Mouse (Mus musculus): ENCODE data around the gene Gm44805.
"Not testable (repeated sequence)": the region's sequence is repeated elsewhere in the genome, so short reads cannot be mapped to it uniquely, and the experiment has no call there.

The Gm44805 gene

DNA sequence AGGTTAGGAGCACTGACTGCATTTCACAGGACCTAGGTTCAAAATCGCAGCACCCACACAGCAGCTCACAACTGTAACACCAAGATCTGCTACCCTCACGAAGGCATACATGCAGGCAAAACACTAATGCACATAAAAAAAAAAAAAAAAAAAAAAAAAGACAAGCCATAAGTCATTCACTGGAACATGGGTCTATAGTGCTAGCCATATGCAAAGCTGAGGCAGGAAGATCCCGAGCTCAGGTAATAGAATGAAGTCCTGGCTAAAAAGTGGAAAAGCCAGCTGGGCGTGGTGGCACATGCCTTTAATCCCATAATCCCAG, 18.6 kb upstream of the Gm44805 start:
- DNase-seq (ENCODE audit: low spot score in 2 of 2): no peak

GRCm38 (mm10) chr7:19698907-19699826, 17.9 kb upstream of the Gm44805 start, which contains the start of gene Apoe:
TSS of gene Apoe (minus strand) at chr7:19699188.
- DNase-seq (ENCODE audit: low spot score in 2 of 2): peak; percentile 85 to 88

DNA sequence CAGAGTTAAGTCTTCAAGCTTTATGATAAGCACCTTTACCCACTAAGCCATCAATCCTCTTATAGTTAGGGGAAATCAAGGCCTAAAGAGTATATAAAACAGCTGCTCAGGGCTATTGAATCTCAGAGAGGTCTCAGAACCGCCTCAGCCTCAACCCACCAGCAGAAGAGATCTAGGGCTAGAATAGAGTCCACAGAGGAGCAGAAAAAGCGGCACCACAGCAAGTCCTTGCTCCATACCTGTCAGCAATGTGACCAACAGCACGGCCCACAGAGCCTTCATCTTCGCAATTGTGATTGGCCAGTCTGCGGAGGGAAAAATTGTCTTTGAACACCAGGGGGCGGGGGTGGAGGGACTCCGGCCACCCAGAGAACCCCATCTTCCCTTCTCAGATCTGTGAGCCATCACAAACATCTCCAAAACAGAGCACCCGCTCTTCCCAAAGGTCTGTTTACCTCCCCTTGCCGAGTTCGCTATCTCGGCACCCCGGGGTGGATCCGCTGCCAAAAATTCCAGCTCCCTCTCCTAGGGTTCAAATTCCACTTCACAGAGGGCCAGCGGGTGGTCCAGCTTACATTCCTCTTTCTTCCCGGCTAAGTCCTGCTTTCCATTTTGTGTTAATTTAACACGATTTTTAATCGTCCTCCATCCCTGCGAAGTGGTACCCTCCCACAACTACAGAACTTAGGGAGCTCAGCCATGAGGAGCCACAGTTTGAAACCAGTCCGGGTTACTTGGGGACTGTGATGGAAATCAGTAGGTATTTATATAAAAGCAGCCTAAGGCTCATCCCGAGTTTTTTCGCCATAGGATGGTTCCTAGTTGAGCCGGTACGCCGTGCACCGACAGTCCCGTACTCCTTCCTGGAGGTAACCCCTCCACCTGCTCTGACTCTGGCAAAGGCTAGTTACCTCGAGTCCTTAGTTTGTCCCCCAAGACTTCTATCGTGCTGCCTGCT, 17.0 kb upstream of the Gm44805 start:
- no peak for DNase-seq (ENCODE audit: low spot score in 2 of 2)

GRCm38 (mm10) chr7:19696336-19696873, 15.2 kb upstream of the Gm44805 start:
- DNase-seq (ENCODE audit: low spot score in 2 of 2): no peak

DNA sequence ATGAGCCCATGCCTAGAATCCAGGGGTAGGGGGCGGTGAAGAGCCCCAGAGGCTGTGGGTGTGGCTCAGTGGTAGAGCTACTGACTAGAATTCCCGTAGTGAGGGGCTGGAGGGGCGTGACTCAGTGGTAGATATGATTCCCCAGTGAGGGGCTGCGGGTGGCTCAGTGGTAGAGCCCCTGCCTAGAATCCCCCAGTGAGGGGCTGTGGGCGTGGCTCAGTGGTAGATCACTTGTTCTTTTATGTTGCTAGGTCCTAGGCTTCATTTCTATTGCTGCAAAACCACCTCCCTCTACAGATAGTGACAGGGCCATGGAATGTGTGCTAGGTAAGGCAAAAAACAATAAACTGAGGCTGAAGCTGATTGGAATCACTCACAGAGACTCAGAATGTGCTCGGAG, 14.7 kb upstream of the Gm44805 start:
- DNase-seq (ENCODE audit: low spot score in 2 of 2): no peak

- no peak for DNase-seq (ENCODE audit: low spot score in 2 of 2)
Measured at GRCm38 (mm10) chr7:19695213-19695594, 14.0 kb upstream of the Gm44805 start.

DNA sequence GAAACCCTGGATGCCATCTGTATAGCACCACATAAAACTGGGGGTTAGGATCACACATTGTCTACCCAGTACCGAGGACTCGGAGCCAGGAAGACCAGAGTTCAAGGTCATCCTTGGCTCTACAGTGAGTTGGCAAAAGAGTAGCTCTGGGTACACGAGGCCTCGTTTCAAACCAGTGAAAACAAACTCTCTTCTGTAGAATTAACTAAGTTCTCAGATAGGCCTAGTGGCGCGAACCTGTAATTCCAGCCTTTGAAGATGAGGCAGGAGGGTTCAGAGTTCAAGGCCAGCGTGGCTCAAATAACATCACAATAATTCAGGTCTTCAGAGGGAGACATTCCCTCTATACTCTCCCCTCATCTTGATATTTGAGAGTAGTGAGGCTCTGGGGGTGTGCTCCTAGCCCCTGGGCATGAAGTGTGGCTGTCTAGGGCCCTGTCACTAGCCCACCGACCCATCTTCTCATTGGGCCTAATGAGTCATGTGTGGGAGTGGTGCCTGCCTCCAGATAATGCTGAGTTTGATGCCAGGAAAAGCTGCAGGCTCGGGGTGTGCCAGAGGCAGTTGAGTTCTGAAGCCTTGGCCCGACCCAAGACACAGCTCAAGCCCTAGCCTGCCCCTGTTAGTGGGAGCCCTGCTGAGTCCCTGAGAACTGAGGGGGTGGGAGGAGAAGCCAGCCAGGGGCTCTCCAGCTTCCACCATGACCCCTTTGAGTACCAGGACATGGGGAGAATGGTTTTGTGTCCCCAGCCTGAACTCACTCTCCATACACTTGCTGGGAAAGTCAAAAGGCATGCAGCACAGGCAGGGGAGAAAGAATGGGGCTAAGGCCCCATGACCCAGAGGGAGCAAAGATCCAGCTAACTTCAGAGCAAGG, 13.4 kb upstream of the Gm44805 start:
- no peak for DNase-seq (ENCODE audit: low spot score in 2 of 2)

GRCm38 (mm10) chr7:19693421-19693820, 12.2 kb upstream of the Gm44805 start:
- DNase-seq (ENCODE audit: low spot score in 2 of 2): peak; percentile 80 to 85

DNA sequence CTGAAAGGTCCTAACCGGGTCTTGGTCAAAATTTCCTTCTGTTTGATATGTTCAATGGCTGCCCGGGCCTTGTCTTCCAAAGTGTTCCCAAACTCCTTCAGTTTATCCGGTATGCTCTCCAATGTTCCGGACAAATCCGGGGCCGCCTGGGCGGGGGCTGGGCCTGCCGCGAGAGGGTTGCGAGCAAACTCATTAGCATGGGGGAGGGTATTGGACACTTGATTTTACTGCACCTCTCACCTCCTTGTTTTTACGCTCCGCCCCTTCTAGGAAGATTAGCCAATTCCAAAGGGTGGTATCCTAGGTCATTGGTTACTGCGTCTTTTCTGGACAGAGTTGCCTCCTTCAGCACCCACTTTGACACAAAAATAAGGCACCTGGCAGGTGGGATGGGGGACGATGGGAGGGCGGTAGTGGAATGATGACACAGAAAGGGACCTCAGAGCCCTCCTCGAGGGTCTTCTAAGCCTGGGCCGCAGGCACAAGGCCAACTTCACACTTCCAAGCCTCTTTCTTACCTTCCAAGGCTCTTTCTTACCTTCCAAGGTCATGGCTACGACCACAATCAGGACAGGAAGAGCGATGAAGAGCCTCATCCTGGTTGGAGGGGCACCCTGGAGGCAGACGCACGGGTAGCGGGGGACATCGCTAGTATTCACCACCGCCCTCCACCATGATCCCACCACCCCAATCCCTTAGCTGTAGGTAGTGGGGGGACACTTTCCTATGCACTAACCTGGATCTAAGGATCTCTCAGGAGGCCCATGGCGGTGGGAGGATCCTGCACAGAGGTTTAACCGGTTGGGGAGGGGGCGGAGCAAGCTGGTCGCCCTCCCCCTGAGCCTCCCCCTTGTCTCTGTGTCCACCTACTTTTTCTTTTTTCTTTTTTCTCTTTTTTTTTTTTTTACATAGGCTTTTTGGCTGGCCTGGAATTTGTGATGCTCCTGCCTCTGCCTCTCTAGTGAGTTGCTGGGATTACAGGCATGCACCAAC, 10.9 kb upstream of the Gm44805 start, which contains the start of gene Apoc1:
Gene Apoc1, minus strand, starts transcription at position 788 of the 993 bp plus-strand sequence.
- no peak for DNase-seq (ENCODE audit: low spot score in 2 of 2)

GRCm38 (mm10) chr7:19691434-19691833, 10.2 kb upstream of the Gm44805 start:
- no peak for DNase-seq (ENCODE audit: low spot score in 2 of 2)

GRCm38 (mm10) chr7:19690845-19691244, 9.6 kb upstream of the Gm44805 start:
- no peak for DNase-seq (ENCODE audit: low spot score in 2 of 2)

- DNase-seq (ENCODE audit: low spot score in 2 of 2): no peak
Measured at GRCm38 (mm10) chr7:19688611-19689010, 7.4 kb upstream of the Gm44805 start.

GRCm38 (mm10) chr7:19688101-19688500, 6.9 kb upstream of the Gm44805 start:
- no peak for DNase-seq (ENCODE audit: low spot score in 2 of 2)

DNA sequence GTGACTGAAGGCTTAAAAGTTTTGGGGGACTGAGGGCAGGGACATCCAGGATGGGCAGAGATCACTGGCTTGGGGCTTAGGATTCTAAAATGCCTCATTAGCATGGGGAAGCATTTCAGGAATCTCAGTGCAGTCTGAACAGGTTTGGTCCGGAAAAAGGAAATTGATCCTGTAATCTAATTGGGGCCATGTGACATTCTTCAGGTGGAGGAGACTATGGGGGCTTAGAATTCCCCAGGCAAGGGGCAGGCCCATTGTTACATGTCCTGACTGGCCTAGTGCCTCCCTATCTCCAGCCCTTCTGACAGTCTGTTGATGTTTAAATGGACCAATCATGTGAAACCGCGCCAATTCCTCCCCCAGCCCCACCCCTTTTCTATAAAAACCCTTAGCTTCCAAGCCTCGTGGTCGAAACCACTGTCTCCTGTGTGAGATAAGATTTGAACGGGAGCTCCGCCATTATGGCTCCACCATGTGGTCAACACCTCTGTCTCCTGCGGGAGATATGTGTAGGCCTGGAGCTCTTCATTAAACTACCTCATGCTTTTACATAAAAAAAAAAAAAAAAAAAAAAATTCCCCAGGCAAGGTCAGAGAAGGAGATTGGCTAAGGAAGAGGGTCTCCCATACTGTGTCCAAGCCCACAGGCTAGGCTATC, 5.8 kb upstream of the Gm44805 start:
- not testable (repeated sequence) for DNase-seq (ENCODE audit: low spot score in 2 of 2)

GRCm38 (mm10) chr7:19686521-19686920, 5.3 kb upstream of the Gm44805 start:
- DNase-seq (ENCODE audit: low spot score in 2 of 2): no peak

- DNase-seq (ENCODE audit: low spot score in 2 of 2): no peak
Measured at GRCm38 (mm10) chr7:19685374-19685773, 4.2 kb upstream of the Gm44805 start.

- no peak for DNase-seq (ENCODE audit: low spot score in 2 of 2)
Measured at GRCm38 (mm10) chr7:19683771-19684201, 2.6 kb upstream of the Gm44805 start.

GRCm38 (mm10) chr7:19682979-19683378, 1.8 kb upstream of the Gm44805 start:
- DNase-seq (ENCODE audit: low spot score in 2 of 2): no peak

GRCm38 (mm10) chr7:19680702-19681101, 521 bp downstream of the Gm44805 start:
- no peak for DNase-seq (ENCODE audit: low spot score in 2 of 2)
